11 mouse cellular contexts compared by ENCODE assay signal in genomic region chr3:89801507-89801847, GRCm38 (mm10). TPM values are rescaled to one million over a fixed set of nuclear protein-coding genes. Genes with fewer than 3 reads are reported as not detected.
DNase-seq lines count a peak whose midpoint lies in the region; ATAC-seq lines count a peak whose summit lies in the region.
"Had no signal": no experiment of that assay in that cellular context is flagged by ENCODE, and none has a peak within 500 bp of the region (broad histone marks: within the 10 kb centered on the region; RNA-seq: fewer than 3 reads in every experiment).

No protein-coding gene starts in this region.

- intact Hi-C loops in left cerebral cortex, postnatal 25 days (cut with DNase I), result no loop called here

- H3K4me3 ChIP-seq in heart, embryonic 10.5 days, result no peak overlapping the region
- H3K4me3 ChIP-seq in heart, embryonic 12.5 days, result no peak overlapping the region
- no peak overlapping the region for H3K4me3 ChIP-seq in kidney, embryonic 16.5 days (ENCODE audit: low read length)
- no peak overlapping the region for H3K4me3 ChIP-seq in hindbrain, embryonic 16.5 days (ENCODE audit: low read length)
- H3K4me3 ChIP-seq: hindbrain, embryonic 15.5 days; midbrain, embryonic 12.5 days had no signal

- H3K4me1 ChIP-seq in heart, embryonic 10.5 days, result peaks cover 12% of the 10 kb centered on the region
- peaks cover 8% of the 10 kb centered on the region for H3K4me1 ChIP-seq in heart, embryonic 12.5 days (replicated peaks)
- no peaks in the 10 kb centered on the region for H3K4me1 ChIP-seq in kidney, embryonic 16.5 days (ENCODE audit: insufficient read depth, low read length)
- no peaks in the 10 kb centered on the region for H3K4me1 ChIP-seq in hindbrain, embryonic 16.5 days (ENCODE audit: control insufficient read depth, insufficient read depth, low read depth, low read length)
- H3K4me1 ChIP-seq: hindbrain, embryonic 15.5 days had no signal

- H3K36me3 ChIP-seq in heart, embryonic 10.5 days, result no peaks in the 10 kb centered on the region
- no peaks in the 10 kb centered on the region for H3K36me3 ChIP-seq in heart, embryonic 12.5 days
- no peaks in the 10 kb centered on the region for H3K36me3 ChIP-seq in kidney, embryonic 16.5 days (ENCODE audit: insufficient read depth, low read length)
- no peaks in the 10 kb centered on the region for H3K36me3 ChIP-seq in hindbrain, embryonic 16.5 days (ENCODE audit: control insufficient read depth, insufficient read depth, low read length)
- H3K36me3 ChIP-seq: hindbrain, embryonic 15.5 days; midbrain, embryonic 12.5 days had no signal

- peak overlapping the region; percentile 43; the same call in 1 of the 2 replicates for H3K27ac ChIP-seq in heart, embryonic 10.5 days
- no peak overlapping the region for H3K27ac ChIP-seq in heart, embryonic 12.5 days (ENCODE audit: poor library complexity, severe bottlenecking)
- H3K27ac ChIP-seq in kidney, embryonic 16.5 days (ENCODE audit: low read length), result no peak overlapping the region
- no peak overlapping the region for H3K27ac ChIP-seq in hindbrain, embryonic 16.5 days (ENCODE audit: low read depth, low read length)
- H3K27ac ChIP-seq: hindbrain, embryonic 15.5 days; midbrain, embryonic 12.5 days had no signal

- no peaks in the 10 kb centered on the region for H3K27me3 ChIP-seq in heart, embryonic 10.5 days (ENCODE audit: insufficient read depth, poor library complexity, severe bottlenecking)
- no peaks in the 10 kb centered on the region for H3K27me3 ChIP-seq in heart, embryonic 12.5 days (replicated peaks)
- no peaks in the 10 kb centered on the region for H3K27me3 ChIP-seq in kidney, embryonic 16.5 days (ENCODE audit: insufficient read depth, low read length)
- no peaks in the 10 kb centered on the region for H3K27me3 ChIP-seq in hindbrain, embryonic 16.5 days (replicated peaks; ENCODE audit: control insufficient read depth, insufficient read depth, low read length)
- H3K27me3 ChIP-seq: hindbrain, embryonic 15.5 days; midbrain, embryonic 12.5 days had no signal

- H3K9me3 ChIP-seq in heart, embryonic 10.5 days, result no peaks in the 10 kb centered on the region
- no peaks in the 10 kb centered on the region; the same call in 1 of the 2 replicates for H3K9me3 ChIP-seq in heart, embryonic 12.5 days (replicated peaks)
- 0 out of 2 replicates have a peak, but pooled peaks cover 4% of the 10 kb centered on the region for H3K9me3 ChIP-seq in kidney, embryonic 16.5 days (ENCODE audit: low read length)
- 0 out of 2 replicates have a peak, but pooled peaks cover 4% of the 10 kb centered on the region for H3K9me3 ChIP-seq in hindbrain, embryonic 16.5 days (ENCODE audit: control insufficient read depth, low read length)
- H3K9me3 ChIP-seq: hindbrain, embryonic 15.5 days; midbrain, embryonic 12.5 days had no signal

- no peak overlapping the region for H3K9ac ChIP-seq in heart, embryonic 12.5 days
- H3K9ac ChIP-seq in kidney, embryonic 16.5 days (replicated peaks; ENCODE audit: low read length), result no peak overlapping the region
- H3K9ac ChIP-seq in hindbrain, embryonic 16.5 days (ENCODE audit: low read depth, low read length), result no peak overlapping the region
- H3K9ac ChIP-seq: hindbrain, embryonic 15.5 days; midbrain, embryonic 12.5 days had no signal

- ATAC-seq in heart, embryonic 12.5 days (ENCODE audit: insufficient number of reproducible peaks, low FRiP score), result no peak
- ATAC-seq in kidney, embryonic 16.5 days (ENCODE audit: low FRiP score, low TSS enrichment), result 0 out of 2 replicates have a peak, but pooled peaks have one; percentile 49
- peak; percentile 76 for ATAC-seq in neutrophil, adult 5-6 weeks (ENCODE audit: extremely low read depth, insufficient number of reproducible peaks, low FRiP score, poor library complexity, severe bottlenecking)
- ATAC-seq in hindbrain, embryonic 16.5 days, result no peak

- DNase-seq in heart, embryonic 10.5 days (ENCODE audit: low spot score), result peak; percentile 74
- DNase-seq in adipocyte (ENCODE audit: low spot score), result peak; percentile 70
- no peak for DNase-seq in urinary bladder, postnatal 10 days (ENCODE audit: low spot score)
- DNase-seq in left cerebral cortex, postnatal 25 days (ENCODE audit: low spot score in 2 of 2), result no peak
- DNase-seq: embryo, embryonic 11 days had no signal

- no peak overlapping the region for H3K4me2 ChIP-seq in heart, embryonic 12.5 days
- no peak overlapping the region for H3K4me2 ChIP-seq in kidney, embryonic 16.5 days (replicated peaks; ENCODE audit: low read depth, low read length)
- no peak overlapping the region for H3K4me2 ChIP-seq in hindbrain, embryonic 16.5 days (ENCODE audit: low read length)
- H3K4me2 ChIP-seq: hindbrain, embryonic 15.5 days; midbrain, embryonic 12.5 days had no signal

- 27% methylated on average over 3 of the region's 3 CpGs for WGBS in heart, embryonic 10.5 days
- 27% methylated on average over 3 of the region's 3 CpGs for WGBS in heart, embryonic 12.5 days
- WGBS in kidney, embryonic 16.5 days, result 4% methylated on average over 3 of the region's 3 CpGs
- WGBS in hindbrain, embryonic 16.5 days, result 50% methylated on average over 3 of the region's 3 CpGs

RNA-seq across cellular contexts. Expression of gene Ube2q1, which starts 28.1 kb away (rescaled TPM):
- polyA plus RNA-seq in heart, embryonic 10.5 days (2016; fragmentation: Nextera tagmentation; extraction: Ambion mirVana), result 9.5 and 14.7 TPM in 2 replicates
- 13.4 and 14.4 TPM in 2 replicates for polyA plus RNA-seq in heart, embryonic 12.5 days (2016; fragmentation: Nextera tagmentation; extraction: Ambion mirVana)
- polyA plus RNA-seq in kidney, embryonic 16.5 days (2015; fragmentation: Nextera tagmentation; extraction: Ambion mirVana), result 9.8 and 11.5 TPM in 2 replicates
- 167 and 174 TPM in 2 replicates for total RNA-seq in neutrophil, adult 5-6 weeks (2017)
- 9.7 and 10.5 TPM in 2 replicates for polyA plus RNA-seq in hindbrain, embryonic 16.5 days (2015; fragmentation: Nextera tagmentation; extraction: Ambion mirVana)
- 10 to 100 TPM; 87.1 to 89.9 TPM for total RNA-seq in left cerebral cortex, postnatal 25 days (2021)

RNA-seq across cellular contexts. Expression of gene She, which starts 29.7 kb away (rescaled TPM):
- 5.4 and 5.9 TPM in 2 replicates for polyA plus RNA-seq in heart, embryonic 10.5 days (2016; fragmentation: Nextera tagmentation; extraction: Ambion mirVana)
- polyA plus RNA-seq in heart, embryonic 12.5 days (2016; fragmentation: Nextera tagmentation; extraction: Ambion mirVana), result 9.6 and 10.5 TPM in 2 replicates
- 6.7 and 7.8 TPM in 2 replicates for polyA plus RNA-seq in kidney, embryonic 16.5 days (2015; fragmentation: Nextera tagmentation; extraction: Ambion mirVana)
- 0.23 and 0.25 TPM in 2 replicates for total RNA-seq in neutrophil, adult 5-6 weeks (2017)
- polyA plus RNA-seq in hindbrain, embryonic 16.5 days (2015; fragmentation: Nextera tagmentation; extraction: Ambion mirVana), result 1.2 and 1.4 TPM in 2 replicates
- total RNA-seq in left cerebral cortex, postnatal 25 days (2021), result 1 to 10 TPM; 3.1 to 3.4 TPM

RNA-seq across cellular contexts. Expression of gene Chrnb2, which starts 37.0 kb away (rescaled TPM):
- polyA plus RNA-seq in heart, embryonic 10.5 days (2016; fragmentation: Nextera tagmentation; extraction: Ambion mirVana), result 0.25 and 0.26 TPM in 2 replicates
- polyA plus RNA-seq in heart, embryonic 12.5 days (2016; fragmentation: Nextera tagmentation; extraction: Ambion mirVana), result 0.32 and 0.36 TPM in 2 replicates
- polyA plus RNA-seq in kidney, embryonic 16.5 days (2015; fragmentation: Nextera tagmentation; extraction: Ambion mirVana), result 0.40 and 0.86 TPM in 2 replicates
- total RNA-seq in neutrophil, adult 5-6 weeks (2017), result 2.0 and 2.1 TPM in 2 replicates
- 23.5 and 27.7 TPM in 2 replicates for polyA plus RNA-seq in hindbrain, embryonic 16.5 days (2015; fragmentation: Nextera tagmentation; extraction: Ambion mirVana)
- 10 to 100 TPM; 25.5 to 26.2 TPM for total RNA-seq in left cerebral cortex, postnatal 25 days (2021)

Comparison
In these comparisons a context has a peak if more than half of its experiments do, and no peak if none do; other contexts are left out.
1. DNase-seq: peak in heart, embryonic 10.5 days (single experiment) and adipocyte (single experiment); none in urinary bladder, postnatal 10 days (single experiment) and left cerebral cortex, postnatal 25 days (0 of 2).
2. ATAC-seq: peak in kidney, embryonic 16.5 days (single experiment) and neutrophil, adult 5-6 weeks (single experiment); none in heart, embryonic 12.5 days (single experiment) and hindbrain, embryonic 16.5 days (single experiment).
3. RNA of gene Chrnb2, which starts 37.0 kb away (polyA plus RNA-seq): 23.5 to 27.7 TPM in hindbrain, embryonic 16.5 days; 0.40 to 0.86 TPM in kidney, embryonic 16.5 days, 0.32 to 0.36 TPM in heart, embryonic 12.5 days and 0.25 to 0.26 TPM in heart, embryonic 10.5 days; every median in the first group is over 10 times any median in the second.